Mouse (Mus musculus) MEL (cell line): ENCODE data around the gene Tmprss6. TPM values are rescaled to one million over a fixed set of nuclear protein-coding genes. Genes with fewer than 3 reads are reported as not detected.

Experiments used
- DNase-seq: peaks from one replicate; pipeline ENCODE4 v3.0.0; 2011; ENCODE audit warnings: low read depth, low spot score
- H3K27ac ChIP-seq: 2 replicates; pipeline ENCODE4 v1.5.1; 2012; ENCODE audit warnings: low read depth, mild to moderate bottlenecking, control low read depth, low read length, moderate library complexity; ENCODE audit not compliant: control insufficient read depth
- H3K27me3 ChIP-seq, 2 experiments: fragments of 150-350 bp in 1 of 2; sonication (generic) in 1 of 2; 2 replicates each; pipeline ENCODE4 v1.6.1; 2012; ENCODE audit warnings: low read length in 2 of 2, mild to moderate bottlenecking in 2 of 2, improper control_type of control experiment in 1 of 2, moderate library complexity in 1 of 2; ENCODE audit not compliant: insufficient read depth in 2 of 2, control insufficient read depth in 1 of 2
- H3K36me3 ChIP-seq, 2 experiments: 2 replicates each; pipeline ENCODE4 v1.6.1; 2012 to 2014; ENCODE audit warnings: low read length in 2 of 2, improper control_type of control experiment in 1 of 2, inconsistent platforms in 1 of 2, mild to moderate bottlenecking in 1 of 2; ENCODE audit not compliant: insufficient read depth in 2 of 2, control insufficient read depth in 1 of 2
- H3K4me1 ChIP-seq, 2 experiments: fragments of 150-350 bp in 1 of 2; sonication (generic) in 1 of 2; 2 replicates each; pipeline ENCODE4 v1.6.1; 2012; ENCODE audit warnings: low read length in 2 of 2, improper control_type of control experiment in 1 of 2, mild to moderate bottlenecking in 1 of 2; ENCODE audit not compliant: insufficient read depth in 2 of 2, control insufficient read depth in 1 of 2
- H3K4me3 ChIP-seq, 2 experiments: fragments of 150-350 bp in 1 of 2; sonication (generic) in 1 of 2; 2 replicates each; pipeline ENCODE4 v1.5.1; 2012; ENCODE audit warnings: low read depth in 2 of 2, low read length in 2 of 2, mild to moderate bottlenecking in 2 of 2, moderate library complexity in 2 of 2, control low read depth in 1 of 2, improper control_type of control experiment in 1 of 2; ENCODE audit not compliant: control insufficient read depth in 1 of 2, insufficient read depth in 1 of 2
- H3K79me2 ChIP-seq: 2 replicates; pipeline ENCODE4 v1.6.1; 2012; ENCODE audit warnings: mild to moderate bottlenecking, low read length, moderate library complexity; ENCODE audit not compliant: control insufficient read depth, poor library complexity, insufficient read depth
- H3K9ac ChIP-seq: 2 replicates; pipeline ENCODE4 v1.6.1; 2012; ENCODE audit warnings: low read depth, mild to moderate bottlenecking, control low read depth, low read length, moderate library complexity; ENCODE audit not compliant: control insufficient read depth, poor library complexity, severe bottlenecking
- H3K9me3 ChIP-seq: fragments of 150-350 bp; sonication (generic); replicated peaks from 2 replicates; pipeline ENCODE4 v1.6.1; 2012; ENCODE audit warnings: mild to moderate bottlenecking, low read length, improper control_type of control experiment, moderate library complexity; ENCODE audit not compliant: insufficient read depth
- BHLHE40 ChIP-seq: IDR thresholded peaks from 2 replicates; pipeline ENCODE4 v1.6.1; 2012; ENCODE audit warnings: low read depth, mild to moderate bottlenecking, inconsistent platforms, low read length, improper control_type of control experiment, borderline replicate concordance
- CHD1 ChIP-seq: IDR thresholded peaks from 2 replicates; pipeline ENCODE4 v1.6.1; 2012; ENCODE audit warnings: low read depth, mild to moderate bottlenecking, inconsistent platforms, low read length, improper control_type of control experiment
- CHD2 ChIP-seq: IDR thresholded peaks from 2 replicates; pipeline ENCODE4 v1.6.1; 2011; ENCODE audit warnings: low read length, improper control_type of control experiment
- GABPA ChIP-seq: IDR thresholded peaks from 2 replicates; pipeline ENCODE4 v1.6.1; 2012; ENCODE audit warnings: low read depth, mild to moderate bottlenecking, inconsistent platforms, low read length, improper control_type of control experiment, moderate library complexity
- GATA1 ChIP-seq: IDR thresholded peaks from 2 replicates; pipeline ENCODE4 v1.6.1; 2011; ENCODE audit warnings: low read depth, low read length, improper control_type of control experiment
- JUND ChIP-seq: IDR thresholded peaks from 2 replicates; pipeline ENCODE4 v1.6.1; 2011; ENCODE audit warnings: low read depth, mild to moderate bottlenecking, improper control_type of control experiment, low read length
- KAT2A ChIP-seq: conservative IDR thresholded peaks from 2 replicates; pipeline ENCODE4 v1.6.1; 2012; ENCODE audit warnings: low read depth, low read length, improper control_type of control experiment, inconsistent platforms
- MAFK ChIP-seq: IDR thresholded peaks from 2 replicates; pipeline ENCODE4 v1.6.1; 2011; ENCODE audit warnings: low read depth, mild to moderate bottlenecking, low read length, improper control_type of control experiment, borderline replicate concordance
- MAX ChIP-seq: IDR thresholded peaks from 2 replicates; pipeline ENCODE4 v1.6.1; 2011; ENCODE audit warnings: low read length, improper control_type of control experiment
- MYB ChIP-seq: IDR thresholded peaks from 2 replicates; pipeline ENCODE4 v1.6.1; 2011; ENCODE audit warnings: mild to moderate bottlenecking, low read depth, low read length, improper control_type of control experiment
- MYC ChIP-seq: IDR thresholded peaks from 2 replicates; pipeline ENCODE4 v1.6.1; 2011; ENCODE audit warnings: low read depth, mild to moderate bottlenecking, low read length, improper control_type of control experiment, moderate library complexity
- NELFE ChIP-seq: IDR thresholded peaks from 2 replicates; pipeline ENCODE4 v1.6.1; 2011; ENCODE audit warnings: low read depth, low read length, improper control_type of control experiment
- NRF1 ChIP-seq: IDR thresholded peaks from 2 replicates; pipeline ENCODE4 v1.6.1; 2014; ENCODE audit warnings: low read depth, mild to moderate bottlenecking, inconsistent platforms, low read length, improper control_type of control experiment, moderate library complexity; ENCODE audit not compliant: poor library complexity, insufficient read depth, severe bottlenecking
- POLR2AphosphoS2 ChIP-seq: IDR thresholded peaks from 2 replicates; pipeline ENCODE4 v1.6.1; 2011; ENCODE audit warnings: low read length, improper control_type of control experiment
- POLR2AphosphoS5 ChIP-seq: IDR thresholded peaks from 2 replicates; pipeline ENCODE4 v1.6.1; 2012; ENCODE audit warnings: low read depth, borderline replicate concordance, mild to moderate bottlenecking, inconsistent platforms, low read length, moderate library complexity, mixed read lengths
- RCOR1 ChIP-seq: IDR thresholded peaks from 2 replicates; pipeline ENCODE4 v1.6.1; 2012; ENCODE audit warnings: low read depth, mild to moderate bottlenecking, inconsistent platforms, low read length, improper control_type of control experiment
- SIN3A ChIP-seq: IDR thresholded peaks from 2 replicates; pipeline ENCODE4 v1.6.1; 2012; ENCODE audit warnings: low read length, improper control_type of control experiment, inconsistent platforms
- SMC3 ChIP-seq: IDR thresholded peaks from 2 replicates; pipeline ENCODE4 v1.6.1; 2011; ENCODE audit warnings: low read depth, low read length, improper control_type of control experiment
- TBP ChIP-seq: IDR thresholded peaks from 2 replicates; pipeline ENCODE4 v1.8.0; 2011; ENCODE audit warnings: low read depth, low read length, improper control_type of control experiment
- TCF12 ChIP-seq: IDR thresholded peaks from 2 replicates; pipeline ENCODE4 v1.6.1; 2014; ENCODE audit warnings: low read depth, mild to moderate bottlenecking, inconsistent platforms, low read length, improper control_type of control experiment, moderate library complexity
- UBTF ChIP-seq: IDR thresholded peaks from 2 replicates; pipeline ENCODE4 v1.6.1; 2012; ENCODE audit warnings: low read depth, mild to moderate bottlenecking, inconsistent platforms, low read length, improper control_type of control experiment, moderate library complexity, borderline replicate concordance; ENCODE audit not compliant: insufficient read depth
- USF1 ChIP-seq: IDR thresholded peaks from 2 replicates; pipeline ENCODE4 v1.6.1; 2014; ENCODE audit warnings: low read depth, mild to moderate bottlenecking, inconsistent platforms, low read length, improper control_type of control experiment, moderate library complexity
- ZNF384 ChIP-seq: IDR thresholded peaks from 2 replicates; pipeline ENCODE4 v1.6.1; 2012; ENCODE audit warnings: low read depth, mild to moderate bottlenecking, inconsistent platforms, low read length, improper control_type of control experiment
- polyA plus RNA-seq, 2 experiments: library from polyadenylated mRNA; stranded (reverse) in 1 of 2; unstranded in 1 of 2; fragments of >175 nt in 1 of 2; fragments of >200 nt in 1 of 2; gene quantifications; 2 replicates each; pipeline versions ENCODE4 v1.2.1 to v1.2.4; 2012; ENCODE audit warnings: low replicate concordance in 2 of 2, low read depth in 1 of 2; ENCODE audit not compliant: insufficient read length in 2 of 2, insufficient read depth in 1 of 2, missing spikeins in 1 of 2
- total RNA-seq: library from RNA; depleted of rRNA; stranded (reverse); fragments of 300-350 nt; gene quantifications from 2 replicates; pipeline ENCODE4 v1.2.3, GENCODE M21; 2012

Tmprss6 gene
- total and polyA plus RNA-seq, 3 experiments: 0.11 to 0.12 TPM; not detected in 1

- H3K4me1 ChIP-seq: peaks cover 12 to 36% of the 10 kb centered on the region in 2 experiments
- H3K4me3 ChIP-seq: no peak overlapping the region; a peak in 1 of 4 replicates
- no peaks in the 10 kb centered on the region for H3K9me3 ChIP-seq
- H3K9ac ChIP-seq: peak overlapping the region; percentile 44
- no peaks in the 10 kb centered on the region for H3K27me3 ChIP-seq
- H3K27ac ChIP-seq: no peak overlapping the region
- DNase-seq: peak; percentile 11
- peaks cover 9% of the 10 kb centered on the region; the same call in 1 of the 2 replicates for H3K79me2 ChIP-seq
- peaks cover 0 to 22% of the 10 kb centered on the region in 2 experiments; a peak in 2 of 4 replicates for H3K36me3 ChIP-seq
- no peak for TF ChIP-seq CHD1
- no peak for TF ChIP-seq NRF1
- 0 out of 2 replicates have a peak, but pooled peaks have one; percentile 9 for TF ChIP-seq SIN3A
- no peak for TF ChIP-seq USF1
- no peak for TF ChIP-seq MAX
- TF ChIP-seq MYB: 0 out of 2 replicates have a peak, but pooled peaks have one; percentile 3
- TF ChIP-seq JUND: no peak
- TF ChIP-seq POLR2AphosphoS2: no peak
Measured at GRCm38 (mm10) chr15:78403301-78403741, 65.1 kb downstream of the Tmprss6 start.

GRCm38 (mm10) chr15:78402423-78402822, 66.0 kb downstream of the Tmprss6 start:
- H3K9ac ChIP-seq: no peak overlapping the region
- H3K4me1 ChIP-seq: peaks cover 8 to 32% of the 10 kb centered on the region in 2 experiments
- H3K27ac ChIP-seq: no peak overlapping the region
- H3K9me3 ChIP-seq: no peaks in the 10 kb centered on the region
- no peak for DNase-seq
- H3K36me3 ChIP-seq: peaks cover 0 to 17% of the 10 kb centered on the region in 2 experiments; a peak in 2 of 4 replicates
- peaks cover 9% of the 10 kb centered on the region; the same call in 1 of the 2 replicates for H3K79me2 ChIP-seq
- H3K4me3 ChIP-seq: no peak overlapping the region
- TF ChIP-seq GABPA (no peak), MYC (no peak), KAT2A (no peak), CHD2 (no peak), POLR2AphosphoS5 (no peak), GATA1 (no peak), ZNF384 (no peak), TBP (no peak), TCF12 (no peak), NELFE (no peak), UBTF (no peak), BHLHE40 (no peak), SMC3 (no peak), RCOR1 (no peak), MAFK (no peak)
- TF ChIP-seq, all 39 proteins: peak for 0
- H3K27me3 ChIP-seq: no peaks in the 10 kb centered on the region
